Mouse (Mus musculus) granulocyte monocyte progenitor cell, adult 5-6 weeks (primary cell): ENCODE results near the gene Mrps5. TPM values are rescaled to one million over a fixed set of nuclear protein-coding genes. Genes with fewer than 3 reads are reported as not detected.

Source experiments
- ATAC-seq: replicated peaks from 2 replicates; pipeline ENCODE4 v1.8.0; 2016; ENCODE audit warnings: mild to moderate bottlenecking, moderate TSS enrichment, inconsistent platforms; ENCODE audit not compliant: poor library complexity, severe bottlenecking
- total RNA-seq, 2 experiments: library from RNA; stranded (forward) in 1 of 2; stranded (reverse) in 1 of 2; fragments of 200-712, 200-1000 nt in 1 of 2; fragments of >200 nt in 1 of 2; fragmentation: Nextera tagmentation in 1 of 2; gene quantifications; 2 replicates each; pipeline ENCODE4 v1.2.3; 2014 to 2017

The Mrps5 gene
- total RNA-seq, 2 experiments from 2014 or later, result 54.2 to 187 TPM

DNA sequence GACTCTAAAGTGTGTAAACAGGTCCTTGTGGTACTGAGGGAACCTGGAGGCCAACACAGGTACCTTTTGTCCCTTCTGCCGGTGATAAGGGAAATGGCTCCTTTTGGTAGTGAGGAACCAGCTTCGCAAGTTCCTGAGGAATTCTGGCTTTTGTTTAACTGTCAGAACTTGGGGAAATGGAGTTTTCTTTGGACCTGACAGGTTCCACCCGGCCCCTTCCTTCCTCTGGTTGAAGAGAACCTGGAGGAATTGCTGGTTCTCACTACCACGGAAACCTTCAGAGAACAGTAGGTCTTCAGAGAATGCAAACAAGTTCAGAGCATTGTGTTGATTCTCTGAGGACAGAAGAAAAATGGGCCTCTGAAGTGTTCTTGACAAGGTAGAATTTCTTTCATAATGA is 24.4 kb downstream of the Mrps5 start:
- no peak for ATAC-seq

DNA sequence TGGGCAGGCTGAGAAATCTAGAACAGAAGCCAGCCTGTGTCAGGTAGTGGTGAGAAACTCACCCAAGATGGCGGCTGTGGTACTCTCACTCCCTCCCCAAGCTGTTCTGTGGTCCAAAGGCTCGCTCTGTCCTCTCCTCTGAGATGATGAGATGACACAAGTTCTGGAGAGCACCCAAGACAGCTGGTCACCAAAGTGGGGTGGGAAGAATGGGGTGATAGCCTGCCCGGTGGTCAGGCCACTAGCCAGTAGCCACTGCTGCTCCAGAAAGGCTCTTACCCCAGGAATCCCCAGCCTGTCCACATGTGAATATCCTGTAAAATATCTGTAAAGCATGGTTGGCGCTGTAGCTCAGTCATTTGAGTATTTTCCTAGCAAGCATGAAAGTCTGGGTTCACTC is 25.3 kb downstream of the Mrps5 start:
- ATAC-seq, result no peak

- no peak for ATAC-seq
Measured at GRCm38 (mm10) chr2:127619311-127619710, 32.3 kb downstream of the Mrps5 start.

GRCm38 (mm10) chr2:127622065-127622464 is 35.0 kb downstream of the Mrps5 start:
- ATAC-seq, result no peak

GRCm38 (mm10) chr2:127624786-127625185 is 37.8 kb downstream of the Mrps5 start:
- no peak for ATAC-seq

- ATAC-seq, result no peak
Measured at GRCm38 (mm10) chr2:127625659-127626058, 38.6 kb downstream of the Mrps5 start.

DNA sequence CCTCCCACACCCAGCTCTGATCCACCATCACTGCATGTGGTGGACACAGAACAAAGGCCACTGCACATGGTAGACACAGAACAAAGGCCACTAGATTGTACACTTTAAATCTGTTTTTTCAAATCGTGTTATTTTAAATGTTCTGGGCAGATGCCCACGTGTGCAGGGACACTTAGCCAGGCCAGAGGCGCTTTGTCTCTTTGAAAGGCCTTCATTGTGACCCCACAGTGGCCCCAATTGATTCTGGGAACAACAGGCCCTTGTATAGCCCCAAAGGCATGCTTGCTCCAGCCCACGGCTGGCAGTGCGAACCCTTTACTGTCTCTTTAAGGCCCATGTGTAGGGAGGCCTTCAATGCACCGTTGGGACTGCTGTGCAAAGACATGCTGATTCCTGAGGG is 40.3 kb downstream of the Mrps5 start:
- ATAC-seq, result no peak

DNA sequence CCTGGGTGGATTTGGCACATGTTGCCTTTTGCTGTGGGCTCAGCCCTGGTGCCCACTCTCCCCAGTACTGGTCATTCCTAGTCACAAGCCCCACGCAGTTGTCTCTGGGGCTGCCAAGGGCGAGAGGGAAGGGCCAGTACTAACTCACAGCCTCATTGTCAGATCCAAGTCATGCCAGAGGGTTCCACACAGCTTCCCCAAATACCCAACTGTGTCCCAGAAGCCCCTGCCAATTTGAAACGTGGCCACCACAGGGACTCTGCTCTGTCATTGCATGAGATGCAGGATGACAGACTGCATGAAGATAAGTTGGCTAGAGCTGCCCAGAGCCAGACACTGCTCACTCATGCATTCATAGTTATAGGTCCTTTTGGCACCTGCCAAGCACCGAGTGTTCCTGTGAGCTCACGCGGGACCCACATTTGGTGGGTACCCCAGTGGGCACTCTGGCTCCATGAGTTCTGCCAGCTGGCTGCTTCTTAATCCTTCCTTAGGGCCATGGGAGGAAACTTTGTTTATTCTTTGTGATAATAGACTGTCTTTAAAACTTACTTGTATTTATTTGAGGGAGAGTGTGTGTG is 41.1 kb downstream of the Mrps5 start:
- ATAC-seq, result no peak

DNA sequence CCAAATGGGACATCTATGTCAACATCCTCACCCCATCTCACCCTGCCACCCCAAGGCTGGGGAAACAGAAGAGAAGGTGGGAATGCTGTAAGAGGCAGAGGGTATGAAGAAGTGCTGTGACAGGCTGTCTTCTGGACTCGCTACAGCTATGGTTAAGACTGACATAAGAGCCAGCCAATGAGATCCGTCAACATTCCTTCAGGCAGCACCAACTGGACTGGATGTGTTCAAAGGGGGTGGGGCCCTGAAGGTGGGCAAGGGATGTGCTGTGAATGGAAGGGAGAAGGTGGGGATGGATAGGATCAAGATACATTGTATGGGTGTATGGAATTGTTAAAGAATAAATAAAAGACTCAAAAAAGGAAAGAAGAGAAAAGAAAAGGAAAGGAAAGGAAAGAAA is 45.6 kb downstream of the Mrps5 start:
- no peak for ATAC-seq

- no peak for ATAC-seq
Measured at GRCm38 (mm10) chr2:127635581-127635980, 48.6 kb downstream of the Mrps5 start.

GRCm38 (mm10) chr2:127638973-127639372 is 52.0 kb downstream of the Mrps5 start:
- no peak for ATAC-seq

DNA sequence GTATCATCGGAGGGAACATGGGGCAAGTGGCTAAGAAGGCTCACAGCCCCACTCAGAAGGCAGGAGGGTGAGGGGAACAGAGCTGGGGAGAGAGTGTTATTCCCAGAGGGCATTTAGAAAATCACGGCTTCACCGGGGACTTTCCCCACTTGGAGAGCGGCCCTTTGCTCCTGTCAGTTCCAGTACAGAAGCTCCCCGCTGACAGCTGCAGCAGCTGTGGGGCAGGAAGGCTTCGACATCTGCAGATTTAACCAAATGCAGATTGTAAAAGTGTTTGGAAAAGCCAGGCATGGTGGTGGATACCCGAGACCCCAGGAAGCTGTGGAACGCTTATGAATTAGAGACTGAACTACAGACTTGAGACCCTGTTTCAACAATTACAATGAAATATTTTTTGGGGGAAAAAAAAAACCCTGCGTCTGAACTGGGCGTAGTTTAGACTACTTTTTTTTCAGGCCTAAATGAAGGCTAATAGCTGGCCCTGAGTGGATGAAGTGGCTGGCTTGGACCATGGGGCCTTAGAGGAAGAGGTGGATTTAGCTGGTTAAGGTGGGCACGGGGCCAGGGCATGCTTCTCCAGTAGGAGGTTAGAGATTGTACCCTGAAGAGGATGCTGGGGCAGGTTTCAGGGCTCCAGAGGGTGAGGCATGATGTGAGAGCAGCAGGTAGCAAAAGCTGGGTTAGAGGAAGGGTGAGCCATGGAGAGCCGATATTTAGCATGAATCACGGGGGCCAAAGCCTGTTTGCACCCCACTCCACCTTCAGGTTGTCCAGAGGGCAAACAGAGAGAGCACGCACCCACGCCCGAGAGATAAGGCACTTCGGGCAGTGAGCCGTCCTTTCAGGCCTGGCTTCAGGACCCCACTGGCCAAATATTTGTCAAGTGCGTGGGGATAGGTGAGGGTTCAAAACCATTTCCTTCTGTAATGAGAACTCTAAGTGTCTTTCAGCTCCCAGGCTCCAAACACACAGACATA is 57.0 kb downstream of the Mrps5 start:
- ATAC-seq, result no peak

- no peak for ATAC-seq
Measured at GRCm38 (mm10) chr2:127646875-127647274, 59.9 kb downstream of the Mrps5 start.

DNA sequence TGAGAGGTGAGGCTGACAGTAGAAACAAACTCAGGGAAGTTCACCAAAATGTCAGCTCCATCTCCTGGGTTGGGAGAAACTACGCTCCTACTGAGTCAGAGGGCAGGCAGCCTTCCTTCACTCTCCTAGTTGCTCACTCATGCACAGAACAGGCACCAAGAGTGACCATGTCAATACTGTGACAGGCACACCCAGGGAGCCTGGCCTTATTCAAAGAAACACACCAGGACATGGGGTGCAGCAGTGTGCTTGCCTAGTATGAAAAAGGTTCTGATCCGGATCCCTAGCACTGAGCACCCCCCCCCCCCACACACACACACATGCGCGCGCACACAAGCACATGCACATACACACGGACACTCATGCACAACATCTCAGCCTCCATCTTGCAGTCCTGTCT is 61.1 kb downstream of the Mrps5 start:
- ATAC-seq, result no peak

- no peak for ATAC-seq
Measured at GRCm38 (mm10) chr2:127649921-127650320, 62.9 kb downstream of the Mrps5 start.

GRCm38 (mm10) chr2:127651601-127652000 is 64.6 kb downstream of the Mrps5 start:
- ATAC-seq, result no peak

DNA sequence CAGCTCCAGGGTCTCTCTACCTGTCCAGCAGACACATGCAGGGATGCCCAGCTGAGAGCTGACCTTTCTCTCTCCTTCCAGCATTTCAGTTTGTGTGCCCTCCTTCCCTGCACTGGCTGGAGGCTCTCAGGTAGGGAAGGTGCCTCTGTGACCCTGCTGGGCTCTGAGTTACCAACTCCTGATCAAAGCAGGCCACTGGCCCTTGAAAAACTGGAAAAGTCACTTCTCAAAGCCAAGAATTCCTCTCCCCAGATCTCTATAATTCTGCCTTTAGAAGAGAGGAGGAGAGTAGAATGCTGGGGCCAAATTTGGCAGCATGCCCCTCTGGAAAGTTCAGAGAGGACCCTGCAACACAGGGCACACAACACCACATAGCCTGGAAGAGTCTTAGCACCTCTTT is 65.3 kb downstream of the Mrps5 start:
- no peak for ATAC-seq

DNA sequence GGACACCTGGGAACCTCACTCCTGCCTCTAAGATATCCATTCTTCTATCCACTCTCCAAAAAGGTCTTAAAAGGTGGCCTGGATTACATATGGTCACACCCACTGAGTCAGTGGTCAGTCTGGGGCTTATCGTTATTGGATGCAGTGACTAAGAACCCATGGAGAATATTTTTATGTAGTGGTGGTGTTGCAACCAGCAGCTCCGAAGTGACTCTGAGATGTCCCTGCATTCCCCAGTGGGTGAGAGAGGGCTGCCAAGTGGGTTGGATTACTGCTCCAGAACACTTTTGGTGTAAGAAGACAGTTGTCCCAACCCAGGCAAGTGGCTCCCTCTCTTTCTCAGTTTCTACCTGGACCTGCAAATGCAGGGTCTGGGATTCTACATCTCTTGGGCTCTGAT is 65.8 kb downstream of the Mrps5 start:
- no peak for ATAC-seq

DNA sequence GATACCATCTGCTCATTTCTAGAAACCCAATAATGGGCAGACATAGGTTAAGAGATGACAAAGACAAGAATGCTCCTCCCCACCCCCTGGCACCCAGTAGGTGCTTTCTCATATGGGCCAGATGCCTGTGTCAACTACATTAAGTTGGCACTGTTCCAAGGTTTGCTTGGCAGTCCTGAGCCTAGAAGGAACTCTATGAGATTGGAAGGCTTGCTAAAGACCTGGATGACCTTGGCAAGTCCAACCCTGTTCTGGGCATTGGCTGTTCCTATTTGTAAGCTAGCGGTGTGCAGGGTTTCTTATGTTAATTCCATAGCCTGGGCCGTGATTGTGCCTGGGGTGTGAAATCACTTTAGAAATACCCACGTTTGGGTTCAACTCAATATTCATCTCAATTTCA is 67.8 kb downstream of the Mrps5 start:
- ATAC-seq, result no peak

GRCm38 (mm10) chr2:127655419-127655818 is 68.4 kb downstream of the Mrps5 start:
- ATAC-seq, result no peak

DNA sequence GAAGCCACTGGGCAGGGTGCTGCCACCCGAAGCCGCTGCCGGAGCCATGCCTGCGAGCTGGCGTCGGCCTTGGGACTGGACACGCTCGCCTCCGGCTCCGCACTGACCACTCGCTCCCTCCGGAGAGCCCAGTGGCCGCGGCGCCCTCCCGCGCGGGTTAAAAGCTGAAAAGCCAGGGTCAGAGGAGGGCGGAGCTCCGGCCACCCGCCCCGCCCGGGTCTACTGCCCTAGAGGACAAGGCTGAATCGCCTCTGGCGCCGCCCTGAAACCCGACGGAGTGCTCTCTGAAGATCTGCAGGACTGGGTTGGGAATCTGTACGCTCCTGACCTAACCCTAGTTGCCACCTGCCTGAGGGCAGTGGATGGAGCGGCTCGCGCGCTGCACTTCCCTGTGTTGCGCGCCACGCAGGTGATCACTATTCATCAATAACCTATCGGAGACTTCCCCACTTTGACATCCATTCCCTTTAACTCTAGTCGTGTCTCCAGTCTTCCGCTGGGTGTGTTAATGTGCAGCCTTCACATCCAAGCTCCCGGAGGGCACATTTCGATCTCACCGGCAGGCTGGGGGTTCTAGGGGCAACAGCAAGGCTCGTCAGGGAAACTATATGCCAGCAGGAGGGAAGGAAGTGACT is 69.2 kb downstream of the Mrps5 start, which contains the start of gene Mal:
Mal (minus strand) TSS at position 610 of the 635 bp plus-strand sequence.
- no peak for ATAC-seq
